Mouse (Mus musculus): ENCODE results near the gene Abcd4.

GRCm38 (mm10) chr12:84650234-84650633 lies 33.0 kb upstream of the Abcd4 start:
- TF ChIP-seq CTCF (IDR thresholded peaks at IDR 0.05; ENCODE audit: extremely low read depth, insufficient read length, insufficient replicate concordance, low read depth, low read length) (no peak), POLR2A (IDR thresholded peaks at IDR 0.05; ENCODE audit: low read depth, low read length) (no peak)
